Mouse (Mus musculus) monocyte, adult 5-6 weeks (primary cell): Measurements from ENCODE around the gene Huwe1. TPM values are rescaled to one million over a fixed set of nuclear protein-coding genes. Genes with fewer than 3 reads are reported as not detected.

ENCODE experiments used
- ATAC-seq: fragments of 153-309, 156-312 bp; replicated peaks from 2 replicates; pipeline ENCODE4 v1.8.0; 2017; ENCODE audit warnings: mild to moderate bottlenecking; ENCODE audit not compliant: low TSS enrichment, insufficient number of reproducible peaks, severe bottlenecking, poor library complexity, low FRiP score
- total RNA-seq: library from RNA; stranded (forward); fragments of 200-1000, 200-491, 200-594 nt; gene quantifications from 3 replicates; pipeline ENCODE4 v1.2.3, GENCODE M21; 2017

The Huwe1 gene
- total RNA-seq, 1 experiment from 2014 or later, result 65.0 TPM

DNA sequence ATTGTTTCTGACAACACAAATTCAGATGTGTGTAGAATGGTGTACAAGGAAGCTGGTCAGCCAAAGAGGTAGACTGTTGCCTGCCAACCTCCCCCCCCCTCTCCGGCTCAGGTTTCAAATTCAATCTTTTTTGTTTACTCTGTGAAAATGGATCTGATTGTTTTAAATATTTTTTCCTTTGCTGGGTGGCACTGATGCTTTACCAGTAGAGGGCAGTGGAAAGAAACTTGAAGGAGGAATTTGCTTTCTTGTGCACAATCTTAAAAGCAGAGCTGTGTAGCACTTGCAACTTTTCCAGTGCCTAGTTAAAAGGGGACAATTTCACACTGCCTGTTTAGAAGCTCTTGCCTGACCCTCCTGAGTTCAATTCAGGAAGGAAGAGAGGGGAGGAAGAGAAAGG lies 146.4 kb downstream of the Huwe1 start:
- ATAC-seq, result no peak

- no peak for ATAC-seq
Measured at GRCm38 (mm10) chrX:151947781-151948180, 147.2 kb downstream of the Huwe1 start.

DNA sequence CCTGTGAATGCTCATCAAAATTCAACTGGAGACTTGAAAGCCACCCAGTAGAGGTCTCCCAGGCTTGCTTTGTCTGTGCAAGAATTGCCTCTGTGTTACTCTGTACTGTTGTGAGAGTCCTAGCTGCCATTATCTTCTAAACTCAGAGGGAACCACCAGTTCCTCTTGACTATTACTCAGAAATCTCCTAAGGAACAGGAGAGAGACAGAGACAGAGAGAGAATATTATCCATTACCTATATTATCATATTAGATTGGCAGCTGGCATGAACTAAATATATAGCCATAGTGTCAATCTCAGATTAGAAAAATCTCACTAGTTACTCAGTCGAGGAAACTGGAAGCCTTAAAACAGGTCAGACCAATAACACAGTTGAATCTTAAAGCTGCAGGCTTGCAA lies 149.6 kb downstream of the Huwe1 start:
- ATAC-seq, result no peak

GRCm38 (mm10) chrX:151951181-151951580 lies 150.6 kb downstream of the Huwe1 start:
- no peak for ATAC-seq

Other genes with a start within 250 kb of the Huwe1 start
- gene Hsd17b10, start 201.0 kb downstream of the Huwe1 start, total RNA-seq, result 42.7 to 58.8 TPM (median 44.5 TPM) in 3 replicates
- 0.95 to 1.5 TPM in 2 of 3 replicates, not detected in the other for gene Ribc1, start 215.5 kb downstream of the Huwe1 start, total RNA-seq
- gene Smc1a, start 215.6 kb downstream of the Huwe1 start, total RNA-seq, result 147 to 201 TPM (median 184 TPM) in 3 replicates